Mouse (Mus musculus) CD4-positive, CD25-positive, alpha-beta regulatory T cell (primary cell): ENCODE measurements around the gene Gm17606. TPM values are rescaled to one million over a fixed set of nuclear protein-coding genes. Genes with fewer than 3 reads are reported as not detected.

Source experiments
- polyA plus RNA-seq: library from polyadenylated mRNA; unstranded; fragments of 100-300 nt; shearing (Covaris generic); gene quantifications from one replicate; pipeline ENCODE4 v1.2.1, GENCODE M21; 2017

Gene Gm17606
- not detected for polyA plus RNA-seq

DNA sequence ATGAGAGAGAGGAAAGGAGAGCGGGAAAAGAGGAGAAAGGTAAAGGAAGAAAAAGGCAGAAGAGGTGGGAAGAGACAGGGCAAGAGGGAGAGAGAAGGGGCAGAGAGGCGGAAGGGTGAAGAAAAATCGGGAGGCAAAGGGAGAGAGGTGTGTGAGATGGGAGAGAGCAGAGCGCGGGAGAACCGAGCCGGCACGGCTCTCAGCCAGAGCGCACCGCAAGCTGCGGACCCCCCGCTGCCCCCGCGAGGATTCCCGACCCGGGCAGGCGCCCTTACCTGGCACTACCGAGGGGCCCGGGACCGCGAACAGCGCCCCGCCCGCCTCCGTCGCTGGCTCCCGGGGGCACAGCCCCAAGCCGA, at the start of gene Gm17606:
Gm17606 (plus strand) TSS at position 7 of the 359 bp plus-strand sequence.

DNA sequence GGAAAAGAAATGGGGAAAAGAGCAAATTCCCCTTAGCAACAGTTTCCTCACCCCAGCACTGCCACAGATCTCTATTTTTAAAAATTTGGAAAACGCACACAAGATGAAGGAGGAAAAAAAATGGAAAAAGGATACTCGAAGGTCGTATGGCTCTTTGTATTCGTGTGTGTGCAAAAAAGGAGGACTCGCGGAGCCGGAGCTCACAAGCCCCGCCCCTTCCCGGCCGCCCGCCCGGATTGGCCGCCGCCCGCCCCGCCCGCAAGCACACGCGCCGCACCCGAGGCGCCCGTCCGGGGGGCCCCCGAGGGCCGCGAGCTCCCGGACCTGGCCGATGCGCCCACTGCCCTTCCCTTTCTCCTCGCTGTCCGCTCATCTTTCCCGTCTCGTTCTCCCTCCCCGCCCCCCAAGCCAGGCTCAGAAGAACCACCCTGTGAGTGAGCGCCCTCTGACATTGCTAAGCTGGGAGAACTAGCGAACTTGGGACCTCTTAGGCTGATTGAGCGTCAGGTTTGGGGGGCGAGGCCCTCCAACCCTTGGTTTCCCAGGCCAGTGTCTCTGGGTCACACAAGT, 34.9 kb upstream of the Gm17606 start, which contains the start of gene 4931414P19Rik:
4931414P19Rik (minus strand) TSS at position 242 of the 570 bp plus-strand sequence.

DNA sequence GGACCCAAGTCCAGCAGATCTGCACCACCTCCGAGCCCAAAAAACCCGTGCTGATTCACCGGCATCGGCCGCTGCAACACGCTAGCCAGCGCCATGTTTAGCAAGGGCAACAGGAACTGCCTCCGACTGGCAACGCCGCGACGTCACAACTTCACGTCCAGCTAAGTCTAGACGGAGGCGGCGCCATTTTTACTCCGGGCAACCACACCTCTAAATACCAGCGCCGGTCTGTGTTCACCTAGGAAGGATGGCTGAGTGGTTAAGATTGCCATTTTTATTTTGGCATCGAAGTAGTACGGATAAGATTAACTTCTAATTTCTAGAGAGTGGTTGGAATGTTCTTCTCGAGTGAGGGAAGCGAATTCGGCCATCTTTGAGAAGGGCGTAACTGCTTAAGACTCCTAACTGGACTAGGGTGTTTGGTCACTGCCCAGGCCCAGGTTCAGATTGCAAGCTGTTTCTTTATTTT, 22.8 kb upstream of the Gm17606 start, which contains the start of gene Psmb5:
Psmb5 (minus strand) TSS at position 126 of the 469 bp plus-strand sequence.

DNA sequence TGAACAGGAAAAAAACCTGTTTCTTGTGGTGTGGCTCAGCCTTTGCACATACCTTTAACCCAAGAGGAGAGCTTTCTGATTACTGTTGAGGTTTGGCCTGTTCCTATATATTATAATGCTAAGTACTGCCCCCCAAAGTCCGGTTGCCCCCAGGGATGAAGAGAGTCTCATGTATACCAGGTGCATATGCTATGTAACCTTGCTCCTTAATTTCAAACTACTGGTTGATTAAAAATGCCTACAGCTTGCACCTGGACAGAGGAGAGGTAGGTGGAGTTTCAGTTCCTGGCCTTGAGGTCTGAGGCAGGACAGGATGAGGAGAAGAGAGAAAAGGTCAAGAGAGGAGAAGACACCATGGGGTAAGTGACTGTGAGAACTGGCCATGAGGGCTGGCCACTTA, 19.6 kb upstream of the Gm17606 start, which contains the start of gene Psmb11:
Psmb11 (plus strand) TSS at position 301 of the 400 bp plus-strand sequence.

DNA sequence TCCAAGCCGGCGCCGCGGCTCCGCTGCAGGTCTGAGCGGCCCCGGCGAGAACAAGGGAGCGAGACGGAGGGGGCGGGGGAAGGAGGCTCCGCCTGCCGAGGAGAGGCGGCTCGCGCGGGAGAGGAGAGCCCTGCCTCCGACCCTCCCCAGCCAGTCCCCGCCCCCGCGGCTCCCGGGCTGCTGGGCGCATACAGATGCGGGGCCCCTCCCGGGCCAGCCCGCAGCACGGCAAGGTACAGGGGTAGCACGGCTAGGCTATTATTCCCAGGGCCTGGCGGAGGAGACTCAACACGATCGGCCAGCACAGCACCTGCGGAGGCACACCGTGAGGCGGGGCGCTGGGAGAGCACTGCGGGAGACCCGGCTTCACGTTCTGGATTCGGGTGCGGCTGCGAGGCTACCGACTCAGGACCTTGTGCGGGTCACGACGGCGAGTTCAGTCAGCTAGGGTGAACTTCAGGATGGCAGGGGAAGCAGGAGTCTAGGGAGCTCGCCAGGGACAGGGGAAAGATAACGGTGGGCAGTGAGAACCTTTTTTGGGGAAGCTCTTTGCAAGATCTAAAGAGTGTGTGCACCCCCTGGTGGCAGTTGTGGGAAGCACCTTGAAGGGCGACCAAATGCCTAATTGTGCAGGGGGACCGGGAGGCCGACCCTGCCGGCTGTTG, 685 bp downstream of the Gm17606 start, which contains the start of gene Cdh24:
Cdh24 (minus strand) TSS at position 60 of the 665 bp plus-strand sequence.

DNA sequence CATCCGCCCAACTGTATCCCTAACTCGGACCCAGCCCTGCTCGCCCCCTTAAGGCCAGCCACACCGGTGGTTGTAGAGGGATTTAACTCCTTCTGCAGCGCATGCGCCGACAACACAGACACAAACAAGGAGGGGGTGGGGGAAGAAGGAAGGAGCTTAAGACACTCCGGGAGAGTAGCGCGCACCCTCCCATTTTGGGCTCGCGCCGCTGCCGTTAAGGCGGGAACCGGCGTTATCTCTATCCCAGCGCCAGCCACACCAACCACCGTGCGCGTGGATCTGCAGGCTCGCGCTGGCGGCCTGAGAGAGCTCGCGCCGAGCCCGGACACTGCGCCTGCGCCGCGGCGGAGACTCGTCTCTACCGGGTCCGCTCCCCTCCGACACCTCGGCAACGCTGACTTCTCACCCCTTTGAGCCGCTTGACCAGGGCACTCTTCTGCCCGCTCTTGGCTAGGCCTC, 45.3 kb downstream of the Gm17606 start, which contains the start of gene 1700123O20Rik:
1700123O20Rik (plus strand) TSS at position 154 of the 459 bp plus-strand sequence.

DNA sequence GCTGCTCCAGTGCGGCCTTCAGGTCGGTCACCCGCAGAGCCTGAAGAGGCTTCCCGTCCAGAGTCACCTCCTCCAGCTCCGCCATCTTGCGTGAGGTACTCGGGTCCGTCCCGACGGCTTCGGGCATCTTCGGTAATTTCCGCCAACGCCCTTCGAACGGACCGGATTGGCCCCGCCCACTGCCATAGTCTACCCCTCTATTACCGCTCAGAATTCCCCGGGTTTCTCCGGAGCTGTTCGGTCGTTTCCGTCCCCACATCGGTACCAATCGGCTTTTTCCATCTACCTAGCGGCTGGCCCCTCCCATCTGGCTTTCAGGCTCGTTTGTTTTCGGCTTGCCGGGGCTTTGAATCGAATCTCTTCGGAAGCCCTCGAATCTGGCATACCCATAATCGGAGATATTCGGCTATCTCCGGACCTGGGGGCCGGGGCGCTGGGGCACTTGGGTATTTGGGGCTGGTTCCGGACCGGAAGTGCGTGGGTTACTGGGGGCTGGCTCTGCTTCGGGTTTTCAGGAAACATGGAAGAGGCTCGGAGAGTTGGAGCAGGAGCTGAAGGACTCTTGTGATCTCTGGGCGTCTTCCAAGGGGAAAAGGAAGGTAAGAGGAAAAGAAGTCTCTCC, 45.9 kb downstream of the Gm17606 start, which contains the start of gene Acin1:
Acin1 (minus strand) TSS at position 410 of the 622 bp plus-strand sequence.

Other genes with a start within 250 kb of the Gm17606 start
- gene Slc7a7, start 223.2 kb upstream of the Gm17606 start, polyA plus RNA-seq: 1.6 TPM
- 215 TPM for gene Mrpl52, start 214.0 kb upstream of the Gm17606 start, polyA plus RNA-seq
- 6.9 TPM for gene Mmp14, start 209.3 kb upstream of the Gm17606 start, polyA plus RNA-seq
- gene Lrp10, start 176.8 kb upstream of the Gm17606 start, polyA plus RNA-seq: 391 TPM
- gene Rem2, start 164.9 kb upstream of the Gm17606 start, polyA plus RNA-seq: 0.71 TPM
- 44.9 TPM for gene Prmt5, start 123.4 kb upstream of the Gm17606 start, polyA plus RNA-seq
- gene Haus4, start 86.3 kb upstream of the Gm17606 start, polyA plus RNA-seq: 31.7 TPM
- gene Ajuba, start 63.4 kb upstream of the Gm17606 start, polyA plus RNA-seq: 0.53 TPM
- 2.4 TPM for gene 4931414P19Rik, start 35.0 kb upstream of the Gm17606 start, polyA plus RNA-seq
- gene Psmb5, start 22.9 kb upstream of the Gm17606 start, polyA plus RNA-seq: 216 TPM
- gene Psmb11, start 19.5 kb upstream of the Gm17606 start, polyA plus RNA-seq: not detected
- 1.9 TPM for gene Cdh24, start 412 bp downstream of the Gm17606 start, polyA plus RNA-seq
- gene 1700123O20Rik, start 45.3 kb downstream of the Gm17606 start, polyA plus RNA-seq: 79.9 TPM
- 108 TPM for gene Acin1, start 46.0 kb downstream of the Gm17606 start, polyA plus RNA-seq
- not detected for gene Gm29776, start 57.9 kb downstream of the Gm17606 start, polyA plus RNA-seq
- gene Cebpe, start 71.2 kb downstream of the Gm17606 start, polyA plus RNA-seq: not detected
- gene Slc7a8, start 141.0 kb downstream of the Gm17606 start, polyA plus RNA-seq: 0.34 TPM
- gene Rnf212b, start 173.2 kb downstream of the Gm17606 start, polyA plus RNA-seq: not detected
- gene Homez, start 230.0 kb downstream of the Gm17606 start, polyA plus RNA-seq: 11.9 TPM
- gene Ppp1r3e, start 236.6 kb downstream of the Gm17606 start, polyA plus RNA-seq: 1.3 TPM
- 0.34 TPM for gene Bcl2l2, start 242.4 kb downstream of the Gm17606 start, polyA plus RNA-seq
- gene Gm20521, start 242.5 kb downstream of the Gm17606 start, polyA plus RNA-seq: not detected